Mouse (Mus musculus) megakaryocyte, embryonic 14.5 days (primary cell): Measurements from ENCODE around the gene Sema6d.

Experiments
- FLI1 ChIP-seq: IDR thresholded peaks from 2 replicates; pipeline ENCODE4 v1.6.1; 2012; ENCODE audit warnings: low read length, inconsistent platforms, mixed read lengths
- GATA1 ChIP-seq: IDR thresholded peaks from 3 replicates; pipeline ENCODE4 v1.6.1; 2012; ENCODE audit warnings: mixed read lengths, low read length, inconsistent platforms, borderline replicate concordance

DNA sequence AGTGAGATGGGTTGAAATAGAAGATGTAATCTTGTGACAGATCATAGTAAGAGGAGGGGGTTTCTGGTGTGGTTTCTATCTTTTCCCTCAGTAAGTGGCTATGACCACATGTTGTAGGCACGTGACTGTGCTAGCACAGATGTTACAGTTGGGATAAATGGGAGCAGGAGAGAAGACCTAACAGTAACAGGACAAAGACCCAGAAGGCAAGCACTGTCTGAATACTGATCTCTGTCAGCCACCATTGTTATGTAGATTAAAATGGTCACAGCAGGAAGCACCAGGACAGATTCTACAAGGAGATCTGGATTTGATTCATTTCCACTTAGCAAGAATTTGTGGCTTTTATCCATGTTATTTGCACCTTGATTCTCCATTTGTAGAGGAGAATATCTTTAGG is 55.8 kb downstream of the Sema6d start:
- TF ChIP-seq GATA1 (no peak), FLI1 (no peak)
